Mouse (Mus musculus) heart, embryonic 16.5 days (tissue): ENCODE data around the gene Ryr3. TPM values are rescaled to one million over a fixed set of nuclear protein-coding genes. Genes with fewer than 3 reads are reported as not detected.

Source experiments
- ATAC-seq: fragments of 200-750 bp; cut with Nextera tagmentation; replicated peaks from 2 replicates; pipeline ENCODE4 v1.8.0; 2017; ENCODE audit warnings: moderate number of reproducible peaks; ENCODE audit not compliant: insufficient read depth, low FRiP score; ENCODE audit errors: extremely low read depth
- H3K27ac ChIP-seq: fragments of 300-500 bp; sonication (generic); 2 replicates; pipeline ENCODE4 v1.5.1; 2014; ENCODE audit warnings: mild to moderate bottlenecking, low read length, control low read depth, moderate library complexity
- H3K27me3 ChIP-seq: fragments of 300-500 bp; sonication (generic); 2 replicates; pipeline ENCODE4 v1.6.1; 2014; ENCODE audit warnings: low read length, mixed read lengths; ENCODE audit not compliant: control insufficient read depth, insufficient read depth
- H3K36me3 ChIP-seq: fragments of 300-500 bp; sonication (generic); 2 replicates; pipeline ENCODE4 v1.6.1; 2014; ENCODE audit not compliant: control insufficient read depth, insufficient read depth
- H3K4me1 ChIP-seq: fragments of 300-500 bp; sonication (generic); 2 replicates; pipeline ENCODE4 v1.6.1; 2014; ENCODE audit warnings: low read length, mixed read lengths; ENCODE audit not compliant: control insufficient read depth, insufficient read depth
- H3K4me2 ChIP-seq: fragments of 300-500 bp; sonication (generic); 2 replicates; pipeline ENCODE4 v1.6.1; 2014; ENCODE audit warnings: low read depth, mild to moderate bottlenecking, control low read depth, low read length
- H3K4me3 ChIP-seq: fragments of 300-500 bp; sonication (generic); 2 replicates; pipeline ENCODE4 v1.5.1; 2014; ENCODE audit warnings: mild to moderate bottlenecking, control low read depth, low read length
- H3K9ac ChIP-seq: fragments of 300-500 bp; sonication (generic); 2 replicates; pipeline ENCODE4 v1.6.1; 2014; ENCODE audit warnings: low read length, control low read depth
- H3K9me3 ChIP-seq: fragments of 300-500 bp; sonication (generic); replicated peaks from 2 replicates; pipeline ENCODE4 v1.6.1; 2016; ENCODE audit warnings: low read length; ENCODE audit not compliant: control insufficient read depth
- WGBS: fragments of 180-500 bp; shearing (Covaris S2); extraction: QIAGEN DNeasy Blood & Tissue Kit; methylation state at CpG from one replicate; pipeline ENCODE4 v1.1.7; 2014; 5-methylcytosine and 5-hydroxymethylcytosine counted together
- polyA plus RNA-seq: library from polyadenylated mRNA; unstranded; fragments of >200 nt; fragmentation: Nextera tagmentation; extraction: Ambion mirVana; gene quantifications from 2 replicates; pipeline ENCODE4 v1.2.1, GENCODE M21; 2015

The Ryr3 gene
- polyA plus RNA-seq, 1 experiment from 2014 or later = 2.7 TPM

DNA sequence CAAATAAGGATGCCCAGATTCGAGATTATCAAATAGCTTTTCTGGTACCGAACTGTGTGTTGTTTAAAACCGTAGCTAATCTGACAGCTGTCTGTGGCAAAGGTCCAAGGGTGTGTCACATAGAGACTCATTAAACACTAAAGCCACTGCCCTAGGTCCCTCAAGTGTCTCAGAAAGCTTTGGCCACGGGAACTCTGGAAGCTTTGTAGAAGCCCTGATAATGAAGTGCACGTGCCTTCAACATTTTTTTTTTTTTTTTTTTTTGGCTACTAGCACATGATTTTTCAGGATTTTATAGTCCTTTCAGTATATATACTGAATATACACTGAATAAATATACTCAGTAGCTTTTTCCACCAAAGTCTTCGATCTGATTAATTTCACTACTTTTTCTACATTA is 489.1 kb downstream of the Ryr3 start:
- Histone ChIP-seq H3K4me2 (no peak overlapping the region), H3K9me3 (no peaks in the 10 kb centered on the region), H3K4me1 (no peaks in the 10 kb centered on the region), H3K9ac (no peak overlapping the region), H3K36me3 (no peaks in the 10 kb centered on the region), H3K4me3 (no peak overlapping the region), H3K27ac (no peak overlapping the region), H3K27me3 (no peaks in the 10 kb centered on the region)
- WGBS = 42% methylated on average over 6 of the region's 6 CpGs
- ATAC-seq = no peak

DNA sequence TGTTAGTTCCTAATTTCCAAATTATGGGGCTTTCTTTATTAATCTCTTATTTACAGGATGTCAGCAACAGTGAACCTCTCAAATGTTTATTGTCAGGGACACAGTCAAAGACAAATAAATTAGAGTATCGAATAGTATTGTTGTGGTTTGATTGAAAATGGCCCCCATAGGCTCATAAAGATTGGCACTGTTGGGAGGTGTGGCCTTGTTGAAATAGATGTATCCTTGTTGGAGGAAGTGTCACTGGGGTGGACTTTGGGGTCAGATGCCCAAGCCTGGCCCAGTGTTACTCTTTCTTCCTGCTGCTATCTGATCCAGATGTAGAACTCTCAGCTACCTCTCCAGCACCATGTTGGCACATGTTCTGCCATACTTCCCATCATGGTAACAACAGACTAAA is 495.7 kb downstream of the Ryr3 start:
- no peak overlapping the region for H3K4me3 ChIP-seq
- 83% methylated on average over 1 of the region's 1 CpGs for WGBS
- H3K36me3 ChIP-seq = no peaks in the 10 kb centered on the region
- H3K9me3 ChIP-seq = no peaks in the 10 kb centered on the region
- H3K4me2 ChIP-seq = no peak overlapping the region
- no peaks in the 10 kb centered on the region for H3K4me1 ChIP-seq
- no peak overlapping the region for H3K9ac ChIP-seq
- no peaks in the 10 kb centered on the region for H3K27me3 ChIP-seq
- H3K27ac ChIP-seq = no peak overlapping the region
- ATAC-seq = no peak

- no peaks in the 10 kb centered on the region for H3K36me3 ChIP-seq
- no peak overlapping the region for H3K9ac ChIP-seq
- H3K4me3 ChIP-seq = no peak overlapping the region
- no peaks in the 10 kb centered on the region for H3K27me3 ChIP-seq
- WGBS = 66% methylated on average over 3 of the region's 3 CpGs
- no peaks in the 10 kb centered on the region for H3K9me3 ChIP-seq
- no peak overlapping the region for H3K27ac ChIP-seq
- H3K4me2 ChIP-seq = no peak overlapping the region
- ATAC-seq = no peak
- no peaks in the 10 kb centered on the region for H3K4me1 ChIP-seq
Measured at GRCm38 (mm10) chr2:112720715-112721114, 496.2 kb downstream of the Ryr3 start.

DNA sequence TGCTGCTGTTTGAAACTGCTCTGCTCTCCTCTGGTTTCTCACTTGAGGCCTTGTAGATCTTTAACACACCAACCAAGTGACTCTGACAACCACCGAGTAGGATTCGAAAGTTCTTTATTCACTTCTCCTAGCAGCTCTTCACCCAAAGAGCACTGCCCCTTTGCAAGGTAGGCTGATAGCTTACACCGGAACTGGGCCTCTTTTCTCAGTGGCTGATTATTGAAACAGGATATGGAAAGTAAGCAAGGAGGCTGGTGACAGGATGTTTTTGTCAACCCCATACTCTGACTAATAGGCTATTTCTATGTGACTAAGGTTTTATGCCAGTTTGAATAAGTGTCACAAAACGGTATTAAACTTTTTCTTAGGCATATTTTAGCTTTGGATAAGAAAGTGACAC is 502.2 kb downstream of the Ryr3 start:
- H3K27ac ChIP-seq = no peak overlapping the region
- no peaks in the 10 kb centered on the region for H3K27me3 ChIP-seq
- H3K9me3 ChIP-seq = no peaks in the 10 kb centered on the region
- no peak overlapping the region for H3K4me2 ChIP-seq
- ATAC-seq = no peak
- H3K4me1 ChIP-seq = no peaks in the 10 kb centered on the region
- no peak overlapping the region for H3K4me3 ChIP-seq
- 62% methylated on average over 4 of the region's 4 CpGs for WGBS
- H3K9ac ChIP-seq = no peak overlapping the region
- H3K36me3 ChIP-seq = no peaks in the 10 kb centered on the region

DNA sequence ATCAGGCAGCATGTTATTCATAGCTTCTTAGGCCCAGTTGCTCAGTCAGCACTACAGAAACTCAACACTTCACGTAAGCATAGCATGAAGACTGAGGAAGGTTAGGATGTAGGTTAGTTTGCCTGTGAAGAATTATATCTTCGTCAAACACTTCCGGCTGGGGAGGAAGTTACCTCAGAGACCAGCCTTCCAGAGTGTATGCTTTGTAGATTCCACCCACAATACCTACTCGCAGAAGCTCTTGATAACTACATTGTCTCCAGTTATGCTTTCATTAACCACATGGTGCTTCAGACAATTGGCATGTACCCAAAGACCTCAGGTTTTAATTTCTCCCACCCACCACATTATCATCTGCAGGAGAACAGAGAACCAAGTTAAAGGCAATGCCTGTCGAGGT is 535.1 kb downstream of the Ryr3 start:
- no peak overlapping the region for H3K4me3 ChIP-seq
- H3K36me3 ChIP-seq = no peaks in the 10 kb centered on the region
- H3K9ac ChIP-seq = no peak overlapping the region
- H3K4me2 ChIP-seq = no peak overlapping the region
- no peak for ATAC-seq
- peaks cover 2% of the 10 kb centered on the region; the same call in 1 of the 2 replicates for H3K4me1 ChIP-seq
- H3K27ac ChIP-seq = no peak overlapping the region
- WGBS = 57% methylated on average over 5 of the region's 5 CpGs
- no peaks in the 10 kb centered on the region for H3K9me3 ChIP-seq
- H3K27me3 ChIP-seq = no peaks in the 10 kb centered on the region

GRCm38 (mm10) chr2:112677246-112677645 is 539.6 kb downstream of the Ryr3 start:
- no peak overlapping the region for H3K9ac ChIP-seq
- H3K4me1 ChIP-seq = peaks cover 2% of the 10 kb centered on the region; the same call in 1 of the 2 replicates
- no peaks in the 10 kb centered on the region for H3K9me3 ChIP-seq
- no peaks in the 10 kb centered on the region for H3K36me3 ChIP-seq
- WGBS = 72% methylated on average over 1 of the region's 1 CpGs
- H3K4me2 ChIP-seq = no peak overlapping the region
- H3K4me3 ChIP-seq = no peak overlapping the region
- no peak for ATAC-seq
- no peak overlapping the region for H3K27ac ChIP-seq
- no peaks in the 10 kb centered on the region for H3K27me3 ChIP-seq

DNA sequence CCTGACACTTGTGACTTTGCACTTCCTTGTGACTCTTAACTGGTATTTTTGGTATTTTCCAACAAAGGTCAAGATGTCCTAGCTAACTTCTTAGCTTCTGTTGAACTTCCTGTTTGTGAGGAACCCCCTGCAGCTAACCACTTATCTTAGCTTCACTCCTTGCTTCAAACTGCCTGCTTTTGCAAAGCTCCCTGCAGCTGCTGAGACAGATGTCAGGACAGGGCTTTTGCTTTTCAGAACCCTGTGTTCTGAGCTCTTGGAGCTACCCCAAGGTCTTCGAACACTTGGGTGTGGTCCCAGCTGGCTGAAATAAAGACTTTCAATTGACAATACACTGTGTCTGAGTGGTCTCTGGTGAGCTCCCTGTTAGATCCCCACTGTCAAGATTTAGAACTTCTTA is 540.2 kb downstream of the Ryr3 start:
- Histone ChIP-seq H3K4me2 (no peak overlapping the region), H3K4me3 (no peak overlapping the region), H3K36me3 (no peaks in the 10 kb centered on the region), H3K4me1 (no peaks in the 10 kb centered on the region), H3K27ac (no peak overlapping the region), H3K9me3 (no peaks in the 10 kb centered on the region), H3K27me3 (no peaks in the 10 kb centered on the region), H3K9ac (no peak overlapping the region)
- WGBS = 31% methylated on average over 1 of the region's 1 CpGs
- no peak for ATAC-seq

DNA sequence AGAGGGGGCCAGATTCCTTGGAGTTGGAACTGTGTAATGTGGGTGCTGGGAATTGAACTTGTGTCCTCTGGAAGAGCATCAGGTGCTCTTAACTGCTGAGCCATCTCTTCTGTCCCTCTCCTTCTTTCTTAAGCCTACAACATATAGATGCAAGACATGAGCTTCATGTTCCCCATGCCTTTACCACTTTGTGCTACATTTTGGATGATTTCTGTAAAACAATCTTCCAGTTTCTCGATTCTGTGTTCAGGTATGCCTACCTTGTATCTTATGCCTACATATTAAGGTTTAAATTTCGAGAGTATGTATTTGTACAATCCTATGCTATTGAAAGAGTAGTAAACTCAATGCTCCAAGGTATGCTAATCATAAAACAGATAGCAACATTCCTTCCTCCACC is 540.7 kb downstream of the Ryr3 start:
- Histone ChIP-seq H3K4me3 (no peak overlapping the region), H3K9ac (no peak overlapping the region), H3K4me2 (no peak overlapping the region), H3K27ac (no peak overlapping the region), H3K36me3 (no peaks in the 10 kb centered on the region), H3K4me1 (no peaks in the 10 kb centered on the region), H3K9me3 (no peaks in the 10 kb centered on the region), H3K27me3 (no peaks in the 10 kb centered on the region)
- no peak for ATAC-seq
- WGBS = 87% methylated on average over 2 of the region's 2 CpGs

DNA sequence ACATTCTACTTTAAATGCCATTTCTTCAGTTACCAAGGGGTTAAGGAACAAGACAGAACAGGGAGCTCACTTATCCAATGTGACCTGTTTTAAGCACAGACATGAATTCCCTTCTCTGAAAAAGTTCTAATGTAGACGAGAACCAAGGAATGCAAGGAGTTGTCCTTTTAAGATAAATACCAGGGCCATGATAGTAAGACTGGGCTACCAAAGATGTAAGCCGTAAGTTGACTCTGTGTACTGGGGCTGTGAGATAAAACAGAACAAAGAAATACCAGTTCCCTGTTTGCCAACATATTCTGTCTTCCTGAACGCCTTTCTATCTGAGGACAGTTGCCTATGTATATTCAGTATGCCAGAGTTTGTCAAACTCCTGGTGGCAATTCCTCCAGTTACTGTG is 547.4 kb downstream of the Ryr3 start:
- no peaks in the 10 kb centered on the region for H3K4me1 ChIP-seq
- H3K4me3 ChIP-seq = no peak overlapping the region
- ATAC-seq = no peak
- no peaks in the 10 kb centered on the region for H3K36me3 ChIP-seq
- 55% methylated on average over 3 of the region's 3 CpGs for WGBS
- no peak overlapping the region for H3K9ac ChIP-seq
- H3K4me2 ChIP-seq = no peak overlapping the region
- H3K27me3 ChIP-seq = no peaks in the 10 kb centered on the region
- no peak overlapping the region for H3K27ac ChIP-seq
- H3K9me3 ChIP-seq = no peaks in the 10 kb centered on the region

DNA sequence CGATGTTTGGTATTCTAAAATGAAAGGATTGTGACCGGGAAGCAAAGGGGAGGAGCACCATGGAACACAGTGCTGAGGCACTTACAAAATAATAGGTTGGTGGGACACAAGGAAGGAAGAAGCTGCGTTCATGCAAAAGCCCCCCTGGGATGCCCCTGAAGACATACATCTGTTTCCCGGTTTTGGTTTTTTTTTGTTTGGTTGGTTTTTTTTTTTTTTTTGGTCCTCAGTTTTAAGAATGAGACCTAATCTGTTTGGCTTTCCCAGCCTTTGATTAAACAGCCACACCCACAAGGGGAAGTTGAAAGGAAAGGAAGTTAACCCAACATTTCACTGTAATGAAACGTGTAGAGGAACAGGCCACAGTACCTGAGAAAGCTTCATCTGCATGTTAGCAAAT is 560.8 kb downstream of the Ryr3 start:
- WGBS = 50% methylated on average over 5 of the region's 5 CpGs
- H3K36me3 ChIP-seq = no peaks in the 10 kb centered on the region

More for the DNA sequence above, 560.8 kb downstream of the Ryr3 start:
- H3K4me2 ChIP-seq = no peak overlapping the region
- H3K27ac ChIP-seq = no peak overlapping the region
- H3K9ac ChIP-seq = no peak overlapping the region
- H3K27me3 ChIP-seq = no peaks in the 10 kb centered on the region
- no peak for ATAC-seq
- no peaks in the 10 kb centered on the region; the same call in 1 of the 2 replicates for H3K4me1 ChIP-seq
- H3K4me3 ChIP-seq = no peak overlapping the region
- no peaks in the 10 kb centered on the region for H3K9me3 ChIP-seq
